Mouse (Mus musculus) lung, postnatal 0 days (tissue): ENCODE results near the gene Dgka.

Experiments
- CTCF ChIP-seq: IDR thresholded peaks from 2 replicates; pipeline ENCODE4 v1.5.1; 2016; ENCODE audit warnings: antibody characterized with exemption, mild to moderate bottlenecking
- EP300 ChIP-seq: IDR thresholded peaks from 2 replicates; pipeline ENCODE4 v1.6.1; 2016; ENCODE audit warnings: antibody characterized with exemption, mild to moderate bottlenecking, control low read depth

- TF ChIP-seq CTCF (no peak), EP300 (no peak)
Observed at GRCm38 (mm10) chr10:128705317-128705693, 39.4 kb downstream of the Dgka start.
